Mouse (Mus musculus): ENCODE measurements at regions not wholly inside any gene's neighbourhood (a gene's known extent, or its start where the extent isn't known, plus 50 kb on each side); places are given as distances from the start of the nearest gene placed in this dataset.
"Not testable (repeated sequence)": the region's sequence is repeated elsewhere in the genome, so short reads cannot be mapped to it uniquely, and the experiment has no call there.

GRCm38 (mm10) chr13:50564691-50565090, 78.3 kb upstream of the Gm904 start:
- DNase-seq = not testable (repeated sequence)

- DNase-seq = not testable (repeated sequence)
These were observed 64.1 kb upstream of the Gm904 start for GRCm38 (mm10) chr13:50578916-50579315.

- DNase-seq = peak; percentile 5
These were observed 52.6 kb upstream of the Gm904 start for GRCm38 (mm10) chr13:50590388-50590787.
